Mouse (Mus musculus) cerebellum, adult 2 months (tissue): ENCODE data around the gene Nanos2.

Experiments
- CTCF ChIP-seq: fragments of 200-500 bp; IDR thresholded peaks from 2 replicates; pipeline ENCODE4 v1.5.1; 2011; ENCODE audit warnings: low read depth, mild to moderate bottlenecking, control low read depth, low read length, moderate library complexity, borderline replicate concordance; ENCODE audit not compliant: insufficient read depth
- POLR2A ChIP-seq: fragments of 200-500 bp; IDR thresholded peaks from 2 replicates; pipeline ENCODE4 v1.6.1; 2011; ENCODE audit warnings: low read length, control low read depth, borderline replicate concordance; ENCODE audit not compliant: insufficient read depth

GRCm38 (mm10) chr7:18993036-18993435 lies 5.8 kb downstream of the Nanos2 start:
- TF ChIP-seq POLR2A (no peak), CTCF (no peak)
